Mouse (Mus musculus) midbrain, embryonic 10.5 days (tissue): ENCODE results near the gene Prcc. TPM values are rescaled to one million over a fixed set of nuclear protein-coding genes. Genes with fewer than 3 reads are reported as not detected.
"Not testable (repeated sequence)": the region's sequence is repeated elsewhere in the genome, so short reads cannot be mapped to it uniquely, and the experiment has no call there.

ENCODE experiments used
- DNase-seq: peaks from one replicate; pipeline ENCODE4 v3.0.0-alpha.2; 2017; ENCODE audit warnings: low spot score
- H3K27ac ChIP-seq: fragments of 300-500 bp; sonication (generic); replicated peaks from 2 replicates; pipeline ENCODE4 v1.5.1; 2016; ENCODE audit warnings: mild to moderate bottlenecking
- H3K27me3 ChIP-seq: fragments of 300-500 bp; sonication (generic); 2 replicates; pipeline ENCODE4 v1.6.1; 2016; ENCODE audit warnings: low read depth, mild to moderate bottlenecking; ENCODE audit not compliant: poor library complexity, severe bottlenecking
- H3K36me3 ChIP-seq: fragments of 300-500 bp; sonication (generic); 2 replicates; pipeline ENCODE4 v1.6.1; 2016; ENCODE audit warnings: mild to moderate bottlenecking, moderate library complexity
- H3K4me1 ChIP-seq: fragments of 300-500 bp; sonication (generic); 2 replicates; pipeline ENCODE4 v1.6.1; 2016
- H3K4me3 ChIP-seq: fragments of 300-500 bp; sonication (generic); 2 replicates; pipeline ENCODE4 v1.5.1; 2016; ENCODE audit warnings: mild to moderate bottlenecking, moderate library complexity
- H3K9me3 ChIP-seq: fragments of 300-500 bp; sonication (generic); replicated peaks from 2 replicates; pipeline ENCODE4 v1.6.1; 2016; ENCODE audit warnings: mild to moderate bottlenecking
- WGBS: fragments of 180-500 bp; shearing (Covaris S2); methylation state at CpG from one replicate; pipeline ENCODE4 v1.1.7; 2016; 5-methylcytosine and 5-hydroxymethylcytosine counted together
- polyA plus RNA-seq: library from polyadenylated mRNA; unstranded; fragments of >200 nt; fragmentation: Nextera tagmentation; extraction: Ambion mirVana; gene quantifications from 2 replicates; pipeline ENCODE4 v1.2.1, GENCODE M21; 2016

The Prcc gene
- polyA plus RNA-seq, 1 experiment from 2014 or later: 19.1 TPM

DNA sequence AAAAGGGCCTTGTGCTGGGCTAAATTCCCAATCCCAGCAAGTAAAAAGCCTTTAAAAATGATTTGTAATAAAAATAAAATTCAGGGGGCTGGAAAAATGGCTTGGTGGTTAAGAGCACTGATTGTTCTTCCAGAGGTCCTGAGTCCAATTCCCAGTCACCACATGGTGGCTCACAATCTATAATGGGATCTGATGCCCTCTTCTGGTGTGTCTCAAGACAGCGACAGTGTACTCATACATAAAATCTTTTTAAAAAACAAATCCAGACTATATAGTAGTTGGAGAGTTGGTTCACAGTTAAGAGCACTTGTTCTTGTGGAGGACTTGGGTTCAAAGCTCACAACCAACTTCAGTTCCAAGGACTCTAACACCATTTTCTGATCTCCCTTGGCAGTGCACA, 31.6 kb upstream of the Prcc start:
- Histone ChIP-seq H3K27ac (no peak overlapping the region), H3K27me3 (no peaks in the 10 kb centered on the region), H3K4me3 (no peak overlapping the region), H3K4me1 (peaks cover 24% of the 10 kb centered on the region), H3K9me3 (no peaks in the 10 kb centered on the region), H3K36me3 (peaks cover 63% of the 10 kb centered on the region)
- 89% methylated on average over 1 of the region's 1 CpGs for WGBS
- no peak for DNase-seq

DNA sequence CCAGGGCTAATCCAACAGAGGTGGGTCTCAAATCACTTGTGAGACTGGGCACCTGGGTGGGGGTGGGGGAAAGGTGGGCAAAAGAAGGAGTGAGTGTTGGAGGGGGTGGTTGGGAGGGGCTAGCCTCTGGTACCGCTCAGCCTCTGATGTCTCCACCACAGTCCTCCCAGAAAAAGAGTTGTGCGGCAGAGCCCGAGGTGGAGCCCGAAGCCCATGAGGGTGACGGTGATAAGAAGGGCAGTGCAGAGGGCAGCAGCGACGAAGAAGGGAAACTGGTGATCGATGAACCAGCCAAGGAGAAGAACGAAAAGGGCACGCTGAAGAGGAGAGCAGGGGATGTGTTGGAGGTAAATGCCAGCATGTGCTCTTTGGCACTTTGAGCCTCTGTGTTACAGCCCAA, 28.5 kb upstream of the Prcc start:
- Histone ChIP-seq H3K27me3 (no peaks in the 10 kb centered on the region), H3K4me3 (no peak overlapping the region), H3K27ac (no peak overlapping the region), H3K36me3 (peaks cover 53% of the 10 kb centered on the region), H3K4me1 (peaks cover 40% of the 10 kb centered on the region), H3K9me3 (no peaks in the 10 kb centered on the region)
- DNase-seq: no peak
- WGBS: 95% methylated on average over 10 of the region's 10 CpGs

DNA sequence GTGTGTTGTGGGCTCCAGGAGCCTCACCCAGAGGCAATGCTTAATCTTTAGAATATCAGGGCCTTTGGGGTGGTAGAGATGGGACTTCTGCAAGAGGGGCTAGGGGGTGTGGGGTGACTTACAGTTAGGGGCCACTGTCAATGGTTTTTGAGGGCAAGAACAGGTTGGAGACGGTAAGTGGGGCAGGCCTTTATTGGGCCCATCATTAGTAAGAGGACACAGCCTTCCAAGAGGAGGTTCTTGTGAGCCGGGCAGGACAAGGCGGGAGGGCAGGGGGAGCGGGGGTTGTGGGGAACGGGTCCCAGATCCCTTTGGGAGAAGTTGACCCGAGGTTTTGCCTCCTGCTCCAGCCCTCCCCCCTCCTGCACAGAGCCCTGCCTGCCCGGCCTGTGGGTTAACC, 28.1 kb upstream of the Prcc start:
- Histone ChIP-seq H3K4me1 (peaks cover 44% of the 10 kb centered on the region), H3K9me3 (no peaks in the 10 kb centered on the region), H3K4me3 (no peak overlapping the region), H3K27me3 (no peaks in the 10 kb centered on the region), H3K36me3 (peaks cover 53% of the 10 kb centered on the region), H3K27ac (no peak overlapping the region)
- 86% methylated on average over 7 of the region's 7 CpGs for WGBS
- DNase-seq: no peak

DNA sequence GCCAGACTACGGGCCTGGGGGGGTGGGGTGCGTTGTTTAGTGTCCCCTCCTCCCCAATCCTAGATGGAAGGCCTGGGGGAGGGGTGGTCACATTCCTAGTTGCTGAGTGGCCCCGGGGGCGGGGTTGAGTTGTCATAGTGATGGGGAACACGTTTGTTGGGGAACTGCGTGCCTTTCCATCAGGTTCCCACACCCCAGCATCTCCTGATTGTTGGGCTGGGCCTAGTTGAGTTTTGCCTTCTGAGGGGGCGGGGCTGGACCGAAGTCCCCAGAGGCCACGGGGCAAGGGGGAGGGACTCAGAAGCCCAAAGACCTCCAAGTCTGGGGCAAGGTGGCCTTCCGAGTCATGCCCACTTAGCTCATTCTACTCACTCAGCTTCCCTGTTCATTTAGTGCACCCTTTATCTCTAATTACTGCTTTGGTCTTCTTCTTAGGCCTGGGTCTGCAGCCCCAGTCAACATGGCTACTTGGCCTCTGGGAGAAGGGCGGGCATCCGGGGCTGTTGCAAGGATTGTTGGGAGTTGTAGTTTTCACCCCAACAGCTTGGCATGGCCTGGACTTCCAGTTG, 25.2 kb upstream of the Prcc start:
- Histone ChIP-seq H3K4me1 (peaks cover 64% of the 10 kb centered on the region), H3K27me3 (no peaks in the 10 kb centered on the region), H3K27ac (peak overlapping the region; percentile 90), H3K4me3 (peak overlapping the region; percentile 80), H3K36me3 (peaks cover 32% of the 10 kb centered on the region), H3K9me3 (no peaks in the 10 kb centered on the region)
- 4% methylated on average over 12 of the region's 12 CpGs for WGBS
- DNase-seq: peak; percentile 85

DNA sequence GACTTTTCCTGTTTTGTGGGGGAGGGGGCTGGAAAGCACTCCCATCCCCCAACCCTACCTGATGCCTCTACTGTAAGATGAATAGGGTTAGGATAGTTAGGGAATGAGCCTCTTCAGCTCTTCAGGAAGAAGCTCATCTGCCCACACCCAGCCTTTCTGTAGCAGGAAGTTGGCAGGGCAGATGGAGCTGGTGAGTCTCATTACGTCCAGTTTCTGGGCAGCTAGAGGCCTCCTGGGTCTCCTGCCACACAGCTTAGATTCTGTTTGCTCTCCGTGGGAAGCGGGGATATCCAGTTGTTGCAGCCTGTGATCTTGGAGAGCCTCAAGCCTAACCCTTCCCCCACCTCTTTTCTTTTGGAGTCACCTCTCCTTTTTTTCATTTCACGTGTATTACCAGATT, 24.5 kb upstream of the Prcc start:
- Histone ChIP-seq H3K4me1 (peaks cover 65% of the 10 kb centered on the region), H3K27me3 (no peaks in the 10 kb centered on the region), H3K9me3 (no peaks in the 10 kb centered on the region), H3K36me3 (peaks cover 24% of the 10 kb centered on the region), H3K4me3 (peak overlapping the region; percentile 80), H3K27ac (peak overlapping the region; percentile 90)
- 2% methylated on average over 4 of the region's 4 CpGs for WGBS
- DNase-seq: no peak

DNA sequence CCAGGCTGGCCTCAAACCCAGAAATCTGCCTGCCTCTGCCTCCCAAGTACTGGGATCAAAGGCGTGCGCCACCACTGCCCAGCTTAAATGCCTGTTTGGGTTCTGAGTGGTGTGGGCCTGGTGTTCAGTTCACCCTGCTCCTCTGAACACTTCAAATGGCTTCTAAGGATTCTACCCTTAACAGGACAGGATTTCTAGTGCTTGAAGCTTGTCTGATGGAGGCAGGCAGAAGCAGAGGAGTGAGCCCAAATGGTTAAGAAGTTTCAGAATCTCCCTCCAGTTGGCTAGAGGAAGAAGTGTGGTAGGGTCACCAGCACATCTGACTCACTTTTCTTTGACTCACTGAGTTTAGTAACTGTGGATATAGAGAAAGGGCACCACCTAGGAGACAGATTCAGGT, 24.0 kb upstream of the Prcc start:
- H3K4me1 ChIP-seq: peaks cover 65% of the 10 kb centered on the region
- H3K4me3 ChIP-seq: peak overlapping the region; percentile 80
- WGBS: 85% methylated on average over 2 of the region's 2 CpGs
- no peak for DNase-seq
- no peaks in the 10 kb centered on the region for H3K9me3 ChIP-seq
- H3K27ac ChIP-seq: peak overlapping the region; percentile 90
- H3K27me3 ChIP-seq: no peaks in the 10 kb centered on the region
- H3K36me3 ChIP-seq: peaks cover 19% of the 10 kb centered on the region

DNA sequence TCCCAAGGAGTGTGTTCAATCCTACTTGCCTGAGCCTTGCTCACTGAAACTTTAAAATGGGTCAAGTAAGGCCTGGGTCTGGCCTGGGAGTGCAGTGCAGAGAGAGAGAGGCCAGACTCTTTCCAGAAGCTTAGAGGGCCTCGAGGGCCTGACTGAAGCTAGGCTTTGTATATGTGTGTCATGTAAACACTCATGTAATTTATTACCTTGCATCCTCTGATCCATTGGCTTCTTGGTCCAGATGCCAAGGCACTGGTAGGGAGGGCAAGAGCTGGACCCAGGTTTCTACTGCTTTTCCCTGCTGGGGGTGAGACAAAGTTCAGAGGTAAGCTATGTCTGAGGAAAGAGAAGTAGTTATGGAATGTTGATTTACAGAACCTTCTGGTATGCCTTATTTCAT, 22.5 kb upstream of the Prcc start:
- Histone ChIP-seq H3K27ac (peak overlapping the region; percentile 96), H3K27me3 (no peaks in the 10 kb centered on the region), H3K36me3 (peaks cover 4% of the 10 kb centered on the region), H3K4me3 (peak overlapping the region; percentile 80), H3K9me3 (no peaks in the 10 kb centered on the region), H3K4me1 (peaks cover 67% of the 10 kb centered on the region)
- WGBS: 10% methylated on average over 1 of the region's 1 CpGs
- DNase-seq: no peak

DNA sequence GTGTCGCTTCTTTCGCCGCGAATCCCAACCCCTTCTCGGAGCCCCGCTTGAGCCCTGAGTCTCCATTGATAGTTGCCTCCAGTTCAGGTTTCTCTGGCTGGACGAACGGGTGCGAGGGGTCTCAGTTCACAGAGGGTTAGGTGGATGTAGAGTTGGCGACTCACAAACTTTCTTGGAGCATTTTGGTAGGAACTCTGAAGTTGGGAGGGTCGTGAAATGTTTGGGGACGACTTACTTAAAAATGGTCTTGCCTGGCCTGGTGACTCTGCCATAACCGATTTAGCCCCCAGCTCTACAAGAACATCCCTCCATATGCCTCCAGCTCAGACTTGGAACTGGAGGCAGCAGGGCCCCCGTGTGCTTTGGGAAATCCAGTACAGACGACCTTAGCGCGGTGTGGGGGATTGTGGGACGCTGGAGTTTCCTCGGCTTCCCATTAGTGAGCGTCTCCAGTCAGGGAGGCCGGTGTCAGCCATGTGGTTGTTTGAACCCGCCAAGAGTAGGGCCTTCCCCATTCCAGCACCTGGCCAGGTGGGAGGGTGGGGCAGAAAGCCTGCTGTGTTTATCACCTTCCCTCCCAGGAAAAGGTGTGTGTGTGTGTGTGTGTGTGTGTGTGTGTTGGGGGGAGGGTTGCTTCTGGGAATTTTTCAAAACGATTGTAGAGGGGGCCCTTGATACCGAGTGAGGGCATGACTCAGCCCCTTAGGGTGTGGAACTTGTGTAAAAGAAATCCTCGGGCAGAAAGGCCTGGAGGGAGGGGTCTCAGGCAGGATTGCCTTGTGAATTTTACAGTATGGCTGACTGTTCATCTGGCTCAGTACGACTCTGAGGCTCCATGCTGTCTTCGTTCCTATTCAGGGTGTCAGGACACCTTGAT, 21.8 kb upstream of the Prcc start:
- under 1% methylated on average over 27 of the region's 27 CpGs for WGBS
- H3K27ac ChIP-seq: peak overlapping the region; percentile 96
- no peaks in the 10 kb centered on the region for H3K9me3 ChIP-seq
- H3K36me3 ChIP-seq: no peaks in the 10 kb centered on the region; the same call in 1 of the 2 replicates
- H3K4me1 ChIP-seq: peaks cover 61% of the 10 kb centered on the region
- peak overlapping the region; percentile 80 for H3K4me3 ChIP-seq
- H3K27me3 ChIP-seq: no peaks in the 10 kb centered on the region
- DNase-seq: peak; percentile 47

DNA sequence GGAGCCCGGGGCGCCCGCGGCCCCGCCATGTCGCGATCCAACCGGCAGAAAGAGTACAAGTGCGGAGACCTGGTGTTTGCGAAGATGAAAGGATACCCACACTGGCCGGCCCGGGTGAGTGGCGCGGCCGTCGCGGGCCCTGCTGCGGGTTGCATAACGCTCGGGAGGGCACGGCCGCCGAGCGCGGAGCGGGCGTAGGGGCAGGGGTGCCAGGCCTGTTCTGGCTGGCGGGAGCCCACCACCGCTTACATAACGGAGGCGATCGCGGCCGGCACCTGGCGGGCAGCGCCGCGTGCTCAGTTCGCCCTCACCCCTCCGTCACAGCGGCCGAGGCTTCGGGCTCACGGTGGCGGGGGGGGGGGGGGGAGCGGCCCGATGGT, 21.2 kb upstream of the Prcc start:
- under 1% methylated on average over 44 of the region's 47 CpGs for WGBS
- H3K4me1 ChIP-seq: peaks cover 55% of the 10 kb centered on the region
- DNase-seq: peak; percentile 63

DNA sequence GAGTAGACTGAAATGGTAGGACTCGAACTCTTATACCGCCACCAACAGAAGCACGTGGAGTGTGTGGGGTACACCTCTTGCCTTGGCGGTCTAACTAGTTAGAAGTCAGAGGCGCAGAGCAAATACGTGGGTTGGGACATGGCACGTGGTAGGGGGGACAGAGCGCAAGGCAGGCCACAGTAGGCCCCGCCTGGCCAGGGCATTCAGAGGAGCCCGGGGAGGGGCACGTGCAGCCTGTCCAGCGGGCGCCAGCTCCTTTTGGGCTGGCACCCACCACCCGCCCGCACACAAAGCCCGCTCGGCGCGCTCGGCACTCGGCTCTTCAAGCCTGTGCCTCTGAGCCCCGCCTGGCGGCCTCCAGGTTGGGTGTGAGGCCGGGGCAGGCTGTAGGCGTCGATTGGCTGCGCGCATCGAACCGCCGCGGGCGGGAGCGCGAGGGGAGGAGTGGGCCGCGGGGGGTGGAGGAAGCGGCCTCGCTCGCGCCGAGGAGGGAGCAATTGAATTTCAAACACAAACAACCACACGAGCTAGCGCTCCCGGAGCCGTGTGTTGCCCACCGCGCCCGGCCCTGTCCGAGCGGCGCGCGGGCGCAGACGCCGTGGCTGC, 20.6 kb upstream of the Prcc start, which contains the start of gene Hdgf:
TSS of gene Hdgf (plus strand) at position 442 of the 606 bp plus-strand sequence.
- peak within 1 kb of the TSS; percentile 80 for H3K4me3 ChIP-seq
- H3K4me1 ChIP-seq: peaks cover 49% of the 10 kb centered on the region
- no peaks in the 10 kb centered on the region; the same call in 1 of the 2 replicates for H3K36me3 ChIP-seq
- H3K27ac ChIP-seq: peak within 1 kb of the TSS; percentile 96
- no peaks in the 10 kb centered on the region for H3K27me3 ChIP-seq
- 1% methylated on average over 56 of the region's 57 CpGs for WGBS
- no peaks in the 10 kb centered on the region for H3K9me3 ChIP-seq
- DNase-seq: peak; percentile 97

More for the DNA sequence above, 21.2 kb upstream of the Prcc start:
- peak overlapping the region; percentile 80 for H3K4me3 ChIP-seq
- no peaks in the 10 kb centered on the region; the same call in 1 of the 2 replicates for H3K36me3 ChIP-seq
- H3K27ac ChIP-seq: peak overlapping the region; percentile 96
- no peaks in the 10 kb centered on the region for H3K27me3 ChIP-seq
- no peaks in the 10 kb centered on the region for H3K9me3 ChIP-seq

DNA sequence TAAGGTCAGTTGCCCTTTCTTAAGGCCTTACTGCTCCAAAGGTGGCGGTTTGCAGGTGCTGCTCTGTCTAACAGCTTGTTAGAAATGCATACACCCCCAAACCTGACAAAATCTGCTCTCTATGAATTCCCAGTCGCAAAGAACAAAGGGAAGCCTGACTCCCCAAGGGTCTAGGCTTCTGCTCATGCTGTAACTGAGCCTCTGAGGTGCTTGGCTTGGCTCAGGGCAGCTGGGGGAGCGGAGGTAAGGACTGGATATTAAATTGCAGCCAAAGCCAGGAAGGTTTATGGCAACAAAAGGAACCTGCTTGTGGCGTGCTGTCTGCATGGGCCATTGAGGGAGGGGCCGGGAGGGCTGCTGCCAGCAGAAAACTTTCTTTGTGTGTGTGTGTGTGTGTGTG, 18.4 kb upstream of the Prcc start:
- Histone ChIP-seq H3K4me1 (peaks cover 27% of the 10 kb centered on the region), H3K36me3 (no peaks in the 10 kb centered on the region), H3K4me3 (no peak overlapping the region), H3K9me3 (no peaks in the 10 kb centered on the region), H3K27me3 (no peaks in the 10 kb centered on the region), H3K27ac (0 out of 2 replicates have a peak overlapping the region, but pooled peaks have one; percentile 38)
- no peak for DNase-seq
- WGBS: 55% methylated on average over 5 of the region's 5 CpGs

DNA sequence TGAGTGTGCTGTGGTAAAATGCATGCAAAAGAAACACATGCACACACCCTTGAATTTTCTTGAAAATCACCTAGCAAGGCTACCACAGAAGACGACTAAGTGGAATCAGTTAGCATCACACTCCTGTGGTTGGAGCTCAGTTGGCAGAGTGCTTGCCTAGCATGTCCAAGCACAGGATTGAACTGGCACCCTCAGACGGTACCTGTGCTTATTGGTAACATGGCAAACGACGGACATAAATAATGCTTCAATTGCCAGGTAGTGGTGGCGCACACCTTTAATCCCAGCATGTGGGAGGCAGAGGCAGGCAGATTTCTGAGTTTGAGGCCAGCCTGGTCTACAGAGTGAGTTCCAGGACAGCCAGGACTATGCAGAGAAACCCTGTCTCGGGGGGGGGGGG, 16.6 kb upstream of the Prcc start:
- H3K27ac ChIP-seq, H3K4me3 ChIP-seq, H3K36me3 ChIP-seq, DNase-seq, H3K27me3 ChIP-seq, H3K4me1 ChIP-seq, H3K9me3 ChIP-seq: not testable (repeated sequence)
- WGBS: 78% methylated on average over 6 of the region's 6 CpGs
